8 mouse cellular contexts compared by ENCODE assay signal in the genomic region with DNA sequence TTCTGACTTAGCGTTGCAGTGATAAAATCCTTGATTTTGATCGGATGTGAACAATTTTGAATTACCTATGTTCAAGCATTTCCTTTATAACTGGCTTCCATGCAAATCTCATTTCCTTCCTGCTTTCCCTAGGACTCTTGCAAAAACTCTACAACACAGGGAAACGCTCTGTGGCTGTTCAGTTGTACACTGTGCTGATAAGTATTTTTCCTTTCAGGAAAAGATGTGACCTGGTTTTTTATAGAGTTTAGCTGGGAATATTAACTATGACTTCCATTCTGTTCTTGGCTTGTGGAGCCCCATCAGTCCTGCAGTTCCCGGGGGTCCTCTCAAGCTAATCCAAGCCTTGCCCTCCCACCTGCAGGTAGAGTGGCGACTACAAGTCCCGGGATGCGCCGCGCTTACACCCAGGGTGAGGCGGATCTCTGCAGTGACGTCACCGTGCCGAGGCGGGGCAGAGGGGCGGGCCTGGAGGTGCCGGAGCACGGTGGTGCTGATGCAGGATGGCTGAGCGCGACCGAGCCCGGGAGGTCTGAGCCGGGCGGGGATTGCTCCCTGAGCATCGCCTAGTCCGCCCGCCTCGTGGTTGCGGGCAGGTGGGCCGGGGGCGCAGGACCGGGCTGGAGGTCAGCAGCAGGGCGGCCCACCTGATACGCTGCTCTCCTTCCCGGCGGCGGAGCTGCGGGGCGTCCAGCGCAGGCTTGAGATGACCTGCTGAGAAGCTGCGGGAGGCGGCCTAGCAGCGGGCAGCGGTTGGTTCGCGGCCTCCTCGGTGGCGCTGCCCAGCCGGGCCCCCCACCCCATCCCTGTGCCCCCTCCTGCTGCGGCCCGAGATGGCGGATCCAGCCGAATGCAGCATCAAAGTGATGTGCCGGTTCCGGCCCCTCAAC. TPM values are rescaled to one million over a fixed set of nuclear protein-coding genes. Genes with fewer than 3 reads are reported as not detected.
DNase-seq lines count a peak whose midpoint lies in the region; ATAC-seq and TF ChIP-seq lines count a peak whose summit lies in the region.

Gene Kif5c (plus strand): TSS at position 470 of the 890 bp plus-strand sequence.

- peak within 1 kb of the TSS; percentile 80 for H3K4me2 ChIP-seq in embryonic facial prominence, embryonic 11.5 days (ENCODE audit: low read depth, low read length)
- H3K4me2 ChIP-seq in intestine, postnatal 0 days (replicated peaks; ENCODE audit: low read depth), result peak within 1 kb of the TSS; percentile 86

- no peaks in the 10 kb centered on the region for H3K9me3 ChIP-seq in embryonic facial prominence, embryonic 11.5 days (replicated peaks; ENCODE audit: control insufficient read depth, low read length)
- no peaks in the 10 kb centered on the region for H3K9me3 ChIP-seq in intestine, postnatal 0 days (ENCODE audit: control insufficient read depth)

- no peaks in the 10 kb centered on the region for H3K4me1 ChIP-seq in embryonic facial prominence, embryonic 11.5 days (ENCODE audit: control insufficient read depth, insufficient read depth, low read length)
- no peaks in the 10 kb centered on the region for H3K4me1 ChIP-seq in intestine, postnatal 0 days (replicated peaks; ENCODE audit: control insufficient read depth, insufficient read depth, low read length)

- H3K36me3 ChIP-seq in embryonic facial prominence, embryonic 11.5 days (replicated peaks; ENCODE audit: control insufficient read depth, insufficient read depth, low read depth, low read length), result no peaks in the 10 kb centered on the region
- no peaks in the 10 kb centered on the region for H3K36me3 ChIP-seq in intestine, postnatal 0 days (ENCODE audit: control insufficient read depth, insufficient read depth)

- peak within 1 kb of the TSS; percentile 36; the same call in 1 of the 2 replicates for H3K27ac ChIP-seq in embryonic facial prominence, embryonic 11.5 days (replicated peaks; ENCODE audit: low read depth, low read length)
- H3K27ac ChIP-seq in intestine, postnatal 0 days (ENCODE audit: low read depth, low read length), result no peak within 1 kb of the TSS

- peak; percentile 88 for DNase-seq in adrenal gland, postnatal 25 days
- peak; percentile 94 for DNase-seq in embryonic facial prominence, embryonic 11.5 days (ENCODE audit: low spot score)
- DNase-seq in heart, adult 11 months, result peak; percentile 98
- peak; percentile 94 to 97 for DNase-seq in left cerebral cortex, postnatal 25 days (ENCODE audit: low spot score in 2 of 2)
- DNase-seq in mesoderm, embryonic 11.5 days (ENCODE audit: low read depth, low spot score), result peak; percentile 89
- peak; percentile 95 for DNase-seq in right cerebral cortex, postnatal 25 days
- peak; percentile 75 for DNase-seq in urinary bladder, postnatal 25 days (ENCODE audit: low spot score)

- ATAC-seq in embryonic facial prominence, embryonic 11.5 days (replicated peaks; ENCODE audit: insufficient number of reproducible peaks, low FRiP score, low TSS enrichment, low read depth), result peak; percentile 99
- peak; percentile 88 for ATAC-seq in intestine, postnatal 0 days

- peak within 1 kb of the TSS; percentile 62 for H3K9ac ChIP-seq in embryonic facial prominence, embryonic 11.5 days (replicated peaks; ENCODE audit: low read length)
- H3K9ac ChIP-seq in intestine, postnatal 0 days (ENCODE audit: low read depth, low read length), result no peak within 1 kb of the TSS

- H3K27me3 ChIP-seq in embryonic facial prominence, embryonic 11.5 days (ENCODE audit: control insufficient read depth, insufficient read depth, low read length), result no peaks in the 10 kb centered on the region
- H3K27me3 ChIP-seq in intestine, postnatal 0 days (replicated peaks; ENCODE audit: control insufficient read depth, insufficient read depth, low read length), result peaks cover 22% of the 10 kb centered on the region

- peak within 1 kb of the TSS; percentile 90 for H3K4me3 ChIP-seq in embryonic facial prominence, embryonic 11.5 days (ENCODE audit: low read depth, low read length)
- H3K4me3 ChIP-seq in intestine, postnatal 0 days (ENCODE audit: low read depth, low read length), result peak within 1 kb of the TSS; percentile 55

- intact Hi-C loops in left cerebral cortex, postnatal 25 days (cut with DNase I), result loop anchor here (2.0 kb wide), 2 partner anchors 48 to 166 kb away; no protein-coding TSS in a partner anchor

- TF ChIP-seq CTCF in intestine, postnatal 0 days (IDR thresholded peaks at IDR 0.05; ENCODE audit: low read depth), result no peak

- WGBS in embryonic facial prominence, embryonic 11.5 days, result 6% methylated on average over 44 of the region's 54 CpGs
- WGBS in intestine, postnatal 0 days, result 6% methylated on average over 46 of the region's 54 CpGs

RNA-seq across cellular contexts. Expression of gene Kif5c, which starts in this region (rescaled TPM):
- 5.5 and 8.1 TPM in 2 replicates for total RNA-seq in adrenal gland, postnatal 25 days (2021)
- polyA plus RNA-seq in embryonic facial prominence, embryonic 11.5 days (2014; fragmentation: Nextera tagmentation; extraction: Ambion mirVana), result 36.3 and 41.0 TPM in 2 replicates
- polyA plus RNA-seq in intestine, postnatal 0 days (2015; fragmentation: Nextera tagmentation; extraction: Ambion mirVana), result 2.7 and 3.0 TPM in 2 replicates
- 100 to 1,000 TPM; 577 to 597 TPM for total RNA-seq in left cerebral cortex, postnatal 25 days (2021)

Comparison
In these comparisons a context has a peak if more than half of its experiments do, and no peak if none do; other contexts are left out.
1. RNA of gene Kif5c (total RNA-seq): 577 to 597 TPM in left cerebral cortex, postnatal 25 days; 5.5 to 8.1 TPM in adrenal gland, postnatal 25 days; every median in the first group is over 10 times any median in the second.
2. Peak in every context shown above with its lines, with median percentiles within 50 percentile points of each other: DNase-seq.